Mouse (Mus musculus) G1E (cell line): ENCODE results near the gene Eapp.

ENCODE experiments used
- CTCF ChIP-seq: IDR thresholded peaks from 2 replicates; pipeline ENCODE4 v1.5.1; 2012; ENCODE audit warnings: low read depth, low read length, inconsistent platforms, mixed read lengths
- GATA1 ChIP-seq: IDR thresholded peaks from 2 replicates; pipeline ENCODE4 v1.6.1; 2012; ENCODE audit warnings: borderline replicate concordance, low read length, inconsistent platforms, mixed read lengths

DNA sequence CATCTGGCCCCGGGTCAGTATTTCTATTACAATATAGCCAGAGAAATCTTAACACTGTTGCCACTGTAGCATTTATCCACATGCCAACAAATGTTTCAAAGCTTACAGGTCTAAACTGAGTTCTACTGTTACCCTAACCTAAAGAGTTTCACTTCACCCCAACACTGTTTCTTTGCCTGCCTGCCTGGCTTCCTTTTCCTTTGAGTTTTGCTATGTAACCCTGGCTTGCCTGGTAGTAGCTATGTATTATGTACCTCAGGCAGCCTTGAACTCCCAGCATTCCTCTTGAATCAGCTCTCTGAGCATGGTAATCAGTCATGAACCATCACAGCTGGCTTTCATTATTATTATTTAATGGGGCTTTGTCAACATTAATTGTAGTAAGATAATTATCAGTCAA, 41.0 kb downstream of the Eapp start:
- TF ChIP-seq CTCF (no peak), GATA1 (no peak)
